Mouse (Mus musculus) kidney, adult 2 months (tissue): ENCODE measurements around the gene Ncln.

Experiments used
- CTCF ChIP-seq: fragments of 200-500 bp; conservative IDR thresholded peaks from 2 replicates; pipeline ENCODE4 v1.5.1; 2011; ENCODE audit warnings: low read depth, mild to moderate bottlenecking, control low read depth, low read length, moderate library complexity, mixed read lengths; ENCODE audit not compliant: insufficient read depth, insufficient read length
- POLR2A ChIP-seq: fragments of 200-500 bp; IDR thresholded peaks from one replicate; pipeline ENCODE4 v1.6.1; 2011; ENCODE audit warnings: low read depth, low read length, control low read depth

- no peak for TF ChIP-seq CTCF
- TF ChIP-seq POLR2A: no peak
Measured at GRCm38 (mm10) chr10:81481605-81482532, 14.3 kb downstream of the Ncln start.
